Mouse (Mus musculus) CH12.LX (cell line): ENCODE measurements at regions not wholly inside any gene's neighbourhood (a gene's known extent, or its start where the extent isn't known, plus 50 kb on each side); places are given as distances from the start of the nearest gene placed in this dataset.

Experiments used
- DNase-seq: peaks from one replicate; pipeline ENCODE4 v3.0.0-alpha.2; 2013; ENCODE audit errors: extremely low read depth
- H3K27ac ChIP-seq: 2 replicates; pipeline ENCODE4 v1.5.1; 2012; ENCODE audit warnings: low read depth, mild to moderate bottlenecking, control low read depth, moderate library complexity; ENCODE audit not compliant: insufficient read depth
- H3K27me3 ChIP-seq: replicated peaks from 2 replicates; pipeline ENCODE3; 2012; ENCODE audit warnings: inconsistent platforms
- H3K36me3 ChIP-seq, 2 experiments: replicated peaks in 1 of 2; 2 replicates each; pipeline versions ENCODE3 to v1.6.1; 2012; ENCODE audit warnings: inconsistent platforms in 1 of 2, low read length in 1 of 2, mild to moderate bottlenecking in 1 of 2, mixed read lengths in 1 of 2, moderate library complexity in 1 of 2; ENCODE audit not compliant: control insufficient read depth in 1 of 2, insufficient read depth in 1 of 2
- H3K4me1 ChIP-seq, 2 experiments: 2 replicates each; pipeline ENCODE4 v1.6.1; 2012; ENCODE audit warnings: inconsistent platforms in 1 of 2, moderate library complexity in 1 of 2; ENCODE audit not compliant: insufficient read depth in 2 of 2, control insufficient read depth in 1 of 2
- H3K4me2 ChIP-seq: 2 replicates; pipeline ENCODE4 v1.6.1; 2012; ENCODE audit warnings: low read depth, mild to moderate bottlenecking, control low read depth; ENCODE audit not compliant: poor library complexity, insufficient read depth, severe bottlenecking
- H3K4me3 ChIP-seq, 3 experiments: fragments of 150-350 bp in 1 of 3; sonication (generic) in 1 of 3; replicated peaks in 1 of 3; 2 replicates each; pipeline versions ENCODE3 to v1.5.1; 2011 to 2012; ENCODE audit warnings: low read depth in 2 of 3, low read length in 2 of 3, mild to moderate bottlenecking in 2 of 3, moderate library complexity in 2 of 3, control low read depth in 1 of 3, improper control_type of control experiment in 1 of 3, inconsistent platforms in 1 of 3, mixed read lengths in 1 of 3; ENCODE audit not compliant: poor library complexity in 1 of 3
- H3K79me2 ChIP-seq: replicated peaks from 2 replicates; pipeline ENCODE4 v1.6.1; 2012; ENCODE audit warnings: mild to moderate bottlenecking, moderate library complexity; ENCODE audit not compliant: control insufficient read depth, poor library complexity, insufficient read depth, severe bottlenecking; ENCODE audit errors: extremely low read depth
- H3K9ac ChIP-seq: 2 replicates; pipeline ENCODE4 v1.6.1; 2012; ENCODE audit warnings: low read depth, mild to moderate bottlenecking, control low read depth, moderate library complexity; ENCODE audit not compliant: insufficient read depth
- H3K9me3 ChIP-seq: replicated peaks from 2 replicates; pipeline ENCODE3; 2012; ENCODE audit warnings: low read length, inconsistent platforms, mixed read lengths
- CHD2 ChIP-seq: IDR thresholded peaks from 2 replicates; pipeline ENCODE4 v1.6.1; 2011; ENCODE audit warnings: low read length, improper control_type of control experiment
- ETS1 ChIP-seq: conservative IDR thresholded peaks from 2 replicates; pipeline ENCODE4 v1.6.1; 2012; ENCODE audit warnings: low read depth, mild to moderate bottlenecking, inconsistent platforms, low read length, improper control_type of control experiment, moderate library complexity
- HCFC1 ChIP-seq: IDR thresholded peaks from 2 replicates; pipeline ENCODE4 v1.6.1; 2012; ENCODE audit warnings: low read depth, mild to moderate bottlenecking, inconsistent platforms, low read length, improper control_type of control experiment
- JUN ChIP-seq: IDR thresholded peaks from 2 replicates; pipeline ENCODE4 v1.6.1; 2011; ENCODE audit warnings: low read depth, mild to moderate bottlenecking, low read length, improper control_type of control experiment, moderate library complexity; ENCODE audit not compliant: insufficient read depth
- MAFK ChIP-seq: IDR thresholded peaks from 2 replicates; pipeline ENCODE4 v1.6.1; 2011; ENCODE audit warnings: low read length, improper control_type of control experiment; ENCODE audit not compliant: insufficient replicate concordance
- MEF2A ChIP-seq: IDR thresholded peaks from 2 replicates; pipeline ENCODE4 v1.6.1; 2014; ENCODE audit warnings: low read depth, mild to moderate bottlenecking, inconsistent platforms, low read length, improper control_type of control experiment, borderline replicate concordance
- MXI1 ChIP-seq: IDR thresholded peaks from 2 replicates; pipeline ENCODE4 v1.6.1; 2011; ENCODE audit warnings: mild to moderate bottlenecking, low read depth, low read length, improper control_type of control experiment
- NELFE ChIP-seq: IDR thresholded peaks from 2 replicates; pipeline ENCODE4 v1.6.1; 2011; ENCODE audit warnings: low read depth, low read length, improper control_type of control experiment
- NRF1 ChIP-seq: IDR thresholded peaks from 2 replicates; pipeline ENCODE4 v1.6.1; 2014; ENCODE audit warnings: low read depth, mild to moderate bottlenecking, inconsistent platforms, low read length, improper control_type of control experiment, moderate library complexity
- POLR2A ChIP-seq: IDR thresholded peaks from 2 replicates; pipeline ENCODE4 v1.6.1; 2011; ENCODE audit warnings: low read depth, mild to moderate bottlenecking, improper control_type of control experiment, low read length
- RAD21 ChIP-seq: IDR thresholded peaks from 2 replicates; pipeline ENCODE4 v1.6.1; 2011; ENCODE audit warnings: low read depth, mild to moderate bottlenecking, low read length, improper control_type of control experiment, moderate library complexity
- RCOR1 ChIP-seq: conservative IDR thresholded peaks from 2 replicates; pipeline ENCODE4 v1.6.1; 2012; ENCODE audit warnings: low read depth, mild to moderate bottlenecking, inconsistent platforms, low read length, improper control_type of control experiment
- SIN3A ChIP-seq: IDR thresholded peaks from 2 replicates; pipeline ENCODE4 v1.6.1; 2012; ENCODE audit warnings: low read length, improper control_type of control experiment, inconsistent platforms
- TBP ChIP-seq: conservative IDR thresholded peaks from 2 replicates; pipeline ENCODE4 v1.6.1; 2011; ENCODE audit warnings: low read depth, low read length, improper control_type of control experiment
- TCF12 ChIP-seq: IDR thresholded peaks from 2 replicates; pipeline ENCODE4 v1.6.1; 2014; ENCODE audit warnings: low read depth, mild to moderate bottlenecking, inconsistent platforms, low read length, improper control_type of control experiment
- UBTF ChIP-seq: IDR thresholded peaks from 2 replicates; pipeline ENCODE4 v1.6.1; 2012; ENCODE audit warnings: low read depth, mild to moderate bottlenecking, inconsistent platforms, low read length, improper control_type of control experiment, moderate library complexity
- USF2 ChIP-seq: conservative IDR thresholded peaks from 2 replicates; pipeline ENCODE4 v1.6.1; 2011; ENCODE audit warnings: low read depth, low read length, improper control_type of control experiment
- ZC3H11A ChIP-seq: IDR thresholded peaks from 2 replicates; pipeline ENCODE4 v1.6.1; 2012; ENCODE audit warnings: low read depth, mild to moderate bottlenecking, inconsistent platforms, low read length, improper control_type of control experiment
- ZMIZ1 ChIP-seq: IDR thresholded peaks from 2 replicates; pipeline ENCODE4 v1.6.1; 2012; ENCODE audit warnings: low read depth, mild to moderate bottlenecking, inconsistent platforms, low read length, improper control_type of control experiment
- ZNF384 ChIP-seq: IDR thresholded peaks from 2 replicates; pipeline ENCODE4 v1.6.1; 2012; ENCODE audit warnings: low read depth, low read length, improper control_type of control experiment, inconsistent platforms
- dilution Hi-C: fragments of 300-500 bp; cut with MboI; formaldehyde crosslinking; loops from 2 replicates; pipeline ENCODE4 v1.14.3; 2020; ENCODE audit warnings: low sequenced_read_pairs; ENCODE audit not compliant: extremely low pct_unique_long_range_greater_than_20kb, extremely low pct_ligation_motif_present
- in situ Hi-C: fragments of 300-500 bp; cut with MboI; formaldehyde crosslinking; loops from 3 replicates; pipeline ENCODE4 v1.14.3; 2019; ENCODE audit warnings: low sequenced_read_pairs, low pct_ligation_motif_present, low pct_unique_long_range_greater_than_20kb, mixed read lengths

- in situ Hi-C loops: no loop called here
- Histone ChIP-seq H3K27ac (no peak overlapping the region), H3K27me3 (no peaks in the 10 kb centered on the region), H3K4me1 (no peaks in the 10 kb centered on the region), H3K36me3 (no peaks in the 10 kb centered on the region), H3K4me2 (no peak overlapping the region), H3K4me3 (no peak overlapping the region), H3K9me3 (no peaks in the 10 kb centered on the region), H3K9ac (no peak overlapping the region)
- DNase-seq: no peak
- TF ChIP-seq CHD2: no peak
- no peak for TF ChIP-seq POLR2A
- TF ChIP-seq HCFC1: no peak
- no peak for TF ChIP-seq ZNF384
- no peak for TF ChIP-seq ZC3H11A
- TF ChIP-seq, all 38 proteins: peak for 0
- H3K79me2 ChIP-seq: no peaks in the 10 kb centered on the region
- dilution Hi-C loops: no loop called here
These were observed 225.8 kb downstream of the Atp6ap1l start for GRCm38 (mm10) chr13:90679162-90680010.

GRCm38 (mm10) chr13:90673823-90674222 lies 231.3 kb downstream of the Atp6ap1l start:
- Histone ChIP-seq H3K79me2 (no peaks in the 10 kb centered on the region), H3K4me1 (no peaks in the 10 kb centered on the region), H3K4me2 (no peak overlapping the region), H3K9me3 (no peaks in the 10 kb centered on the region), H3K36me3 (no peaks in the 10 kb centered on the region), H3K27me3 (no peaks in the 10 kb centered on the region), H3K27ac (no peak overlapping the region), H3K4me3 (no peak overlapping the region), H3K9ac (no peak overlapping the region)
- TF ChIP-seq ETS1 (no peak), RAD21 (no peak), UBTF (no peak), TCF12 (no peak), ZMIZ1 (no peak), TBP (no peak), SIN3A (no peak), MAFK (no peak), NELFE (no peak), RCOR1 (no peak), MEF2A (no peak), NRF1 (no peak), JUN (no peak), ZC3H11A (no peak), USF2 (no peak), ZNF384 (no peak), CHD2 (no peak), MXI1 (no peak)
- dilution Hi-C loops: no loop called here
- in situ Hi-C loops: no loop called here
- no peak for DNase-seq
